8 mouse cellular contexts compared by ENCODE assay signal in genomic region chr10:117435734-117436121, GRCm38 (mm10). TPM values are rescaled to one million over a fixed set of nuclear protein-coding genes. Genes with fewer than 3 reads are reported as not detected.
DNase-seq lines count a peak whose midpoint lies in the region; ATAC-seq lines count a peak whose summit lies in the region.

No protein-coding gene starts in this region.

- WGBS in embryonic facial prominence, embryonic 10.5 days = 52% methylated on average over 12 of the region's 12 CpGs
- WGBS in hindbrain, embryonic 10.5 days = 56% methylated on average over 12 of the region's 12 CpGs
- WGBS in macrophage (ENCODE audit: missing documents) = 33% methylated on average over 12 of the region's 12 CpGs

- peaks cover 4% of the 10 kb centered on the region for H3K9me3 ChIP-seq in embryonic facial prominence, embryonic 10.5 days
- H3K9me3 ChIP-seq in hindbrain, embryonic 10.5 days = no peaks in the 10 kb centered on the region

- no peak overlapping the region; the same call in 1 of the 2 replicates for H3K27ac ChIP-seq in embryonic facial prominence, embryonic 10.5 days (replicated peaks)
- H3K27ac ChIP-seq in hindbrain, embryonic 10.5 days = 0 out of 2 replicates have a peak overlapping the region, but pooled peaks have one; percentile 12
- peak overlapping the region; percentile 61; the same call in 1 of the 2 replicates for H3K27ac ChIP-seq in macrophage

- no peak for ATAC-seq in megakaryocyte progenitor cell, adult 5-6 weeks (replicated peaks; ENCODE audit: poor library complexity)

- H3K4me1 ChIP-seq in embryonic facial prominence, embryonic 10.5 days = peaks cover 29% of the 10 kb centered on the region
- peaks cover 26% of the 10 kb centered on the region for H3K4me1 ChIP-seq in hindbrain, embryonic 10.5 days (replicated peaks)

- H3K4me3 ChIP-seq in embryonic facial prominence, embryonic 10.5 days = peak overlapping the region; percentile 44
- peak overlapping the region; percentile 36 for H3K4me3 ChIP-seq in hindbrain, embryonic 10.5 days
- no peak overlapping the region for H3K4me3 ChIP-seq in macrophage (ENCODE audit: inconsistent target)

- no peaks in the 10 kb centered on the region for H3K36me3 ChIP-seq in embryonic facial prominence, embryonic 10.5 days (replicated peaks)
- no peaks in the 10 kb centered on the region for H3K36me3 ChIP-seq in hindbrain, embryonic 10.5 days
- no peaks in the 10 kb centered on the region for H3K36me3 ChIP-seq in macrophage (ENCODE audit: inconsistent target)

- H3K27me3 ChIP-seq in embryonic facial prominence, embryonic 10.5 days (replicated peaks; ENCODE audit: low read depth, poor library complexity, severe bottlenecking) = peaks cover 37% of the 10 kb centered on the region
- H3K27me3 ChIP-seq in hindbrain, embryonic 10.5 days (ENCODE audit: insufficient read depth, poor library complexity, severe bottlenecking) = peaks cover 51% of the 10 kb centered on the region

- DNase-seq in layer of hippocampus, adult 11-12 months (ENCODE audit: low spot score) = peak; percentile 30
- DNase-seq in layer of hippocampus, postnatal 36 days = no peak
- DNase-seq in embryonic facial prominence, embryonic 10.5 days (ENCODE audit: low spot score) = no peak
- DNase-seq in hindbrain, embryonic 10.5 days (ENCODE audit: low spot score) = no peak
- DNase-seq in adrenal gland, postnatal 25 days = no peak
- DNase-seq in urinary bladder, postnatal 25 days (ENCODE audit: low spot score) = no peak

- no peaks in the 10 kb centered on the region for H3K79me2 ChIP-seq in macrophage (ENCODE audit: inconsistent target)

RNA-seq across cellular contexts. Expression of gene Cpsf6, which starts 55.9 kb away (rescaled TPM):
- 100 to 1,000 TPM; 119 TPM for total RNA-seq in layer of hippocampus, postnatal 36 days (2021)
- polyA plus RNA-seq in embryonic facial prominence, embryonic 10.5 days (2016; fragmentation: Nextera tagmentation; extraction: Ambion mirVana) = 223 and 230 TPM in 2 replicates
- polyA plus RNA-seq in hindbrain, embryonic 10.5 days (2016; fragmentation: Nextera tagmentation; extraction: Ambion mirVana) = 188 and 221 TPM in 2 replicates
- total RNA-seq in macrophage (2018; cell fraction: chromatin; rRNA removed) = 100 to 1,000 TPM; 115 to 389 (median 207) TPM
- 10 to 100 TPM; 32.6 to 49.6 (median 39.0) TPM for total RNA-seq in macrophage (2018; cell fraction: cytosol; rRNA removed)
- 100 to 1,000 TPM in 21 of 26 experiments, 10 to 100 TPM in 5; 86.0 to 223 (median 129) TPM for total RNA-seq in macrophage (2018; cell fraction: nucleus; rRNA removed)
- polyA plus RNA-seq in macrophage (2018) = 34.3 to 45.3 TPM (median 41.5 TPM) in 3 replicates
- total RNA-seq in megakaryocyte progenitor cell, adult 5-6 weeks (2015) = 103 and 107 TPM in 2 replicates
- total RNA-seq in megakaryocyte progenitor cell, adult 5-6 weeks (2017) = 108 and 138 TPM in 2 replicates
- total RNA-seq in adrenal gland, postnatal 25 days (2021) = 86.5 and 98.2 TPM in 2 replicates
